Mouse (Mus musculus) lung, embryonic 14.5 days (tissue): ENCODE data around the gene Igfbp5. TPM values are rescaled to one million over a fixed set of nuclear protein-coding genes. Genes with fewer than 3 reads are reported as not detected.

ENCODE experiments used
- ATAC-seq: fragments of 200-750 bp; cut with Nextera tagmentation; 2 replicates; pipeline ENCODE4 v1.8.0; 2017; ENCODE audit warnings: mild to moderate bottlenecking, moderate TSS enrichment, moderate library complexity; ENCODE audit not compliant: insufficient read depth
- DNase-seq: peaks from one replicate; pipeline ENCODE4 v3.0.0-alpha.2; 2015
- H3K27ac ChIP-seq: fragments of 300-500 bp; sonication (generic); 2 replicates; pipeline ENCODE4 v1.5.1; 2014; ENCODE audit warnings: low read depth, mild to moderate bottlenecking, moderate library complexity
- H3K27me3 ChIP-seq: fragments of 300-500 bp; sonication (generic); 2 replicates; pipeline ENCODE4 v1.6.1; 2014; ENCODE audit warnings: low read length, control low read depth; ENCODE audit not compliant: insufficient read depth
- H3K36me3 ChIP-seq: fragments of 300-500 bp; sonication (generic); 2 replicates; pipeline ENCODE4 v1.6.1; 2014; ENCODE audit warnings: control low read depth; ENCODE audit not compliant: insufficient read depth
- H3K4me1 ChIP-seq: fragments of 300-500 bp; sonication (generic); 2 replicates; pipeline ENCODE4 v1.6.1; 2014; ENCODE audit warnings: antibody characterized with exemption, control low read depth; ENCODE audit not compliant: insufficient read depth
- H3K4me2 ChIP-seq: fragments of 300-500 bp; sonication (generic); 2 replicates; pipeline ENCODE4 v1.6.1; 2014; ENCODE audit warnings: mild to moderate bottlenecking
- H3K4me3 ChIP-seq: fragments of 300-500 bp; sonication (generic); 2 replicates; pipeline ENCODE4 v1.5.1; 2014; ENCODE audit warnings: low read depth, low read length
- H3K9ac ChIP-seq: fragments of 300-500 bp; sonication (generic); 2 replicates; pipeline ENCODE4 v1.6.1; 2014
- H3K9me3 ChIP-seq: fragments of 300-500 bp; sonication (generic); 2 replicates; pipeline ENCODE4 v1.6.1; 2016; ENCODE audit warnings: low read depth, low read length, control low read depth
- CTCF ChIP-seq: IDR thresholded peaks from 2 replicates; pipeline ENCODE4 v1.5.1; 2016; ENCODE audit warnings: antibody characterized with exemption, low read depth
- WGBS: fragments of 180-500 bp; shearing (Covaris S2); extraction: QIAGEN DNeasy Blood & Tissue Kit; methylation state at CpG from one replicate; pipeline ENCODE4 v1.1.7; 2014; 5-methylcytosine and 5-hydroxymethylcytosine counted together
- polyA plus RNA-seq: library from polyadenylated mRNA; unstranded; fragments of >200 nt; fragmentation: Nextera tagmentation; extraction: Ambion mirVana; gene quantifications from 2 replicates; pipeline ENCODE4 v1.2.1, GENCODE M21; 2014

Igfbp5 gene
- 48.5 and 51.8 TPM in 2 replicates for polyA plus RNA-seq

GRCm38 (mm10) chr1:72874287-72875211, at the start of gene Igfbp5:
Igfbp5 (minus strand) TSS chr1:72874884.
- no peak for TF ChIP-seq CTCF
- DNase-seq (peak; percentile 97), ATAC-seq (peak; percentile 57)
- peak within 1 kb of the TSS; percentile 93 for H3K27ac ChIP-seq
- no peaks in the 10 kb centered on the region for H3K36me3 ChIP-seq
- 1% methylated on average over 38 of the region's 38 CpGs for WGBS
- peak within 1 kb of the TSS; percentile 59 for H3K4me3 ChIP-seq
- peak within 1 kb of the TSS; percentile 87 for H3K4me2 ChIP-seq
- H3K4me1 ChIP-seq, result peaks cover 4% of the 10 kb centered on the region; the same call in 1 of the 2 replicates
- H3K9me3 ChIP-seq, result no peaks in the 10 kb centered on the region
- peak within 1 kb of the TSS; percentile 74 for H3K9ac ChIP-seq
- H3K27me3 ChIP-seq, result peaks cover 14% of the 10 kb centered on the region

DNA sequence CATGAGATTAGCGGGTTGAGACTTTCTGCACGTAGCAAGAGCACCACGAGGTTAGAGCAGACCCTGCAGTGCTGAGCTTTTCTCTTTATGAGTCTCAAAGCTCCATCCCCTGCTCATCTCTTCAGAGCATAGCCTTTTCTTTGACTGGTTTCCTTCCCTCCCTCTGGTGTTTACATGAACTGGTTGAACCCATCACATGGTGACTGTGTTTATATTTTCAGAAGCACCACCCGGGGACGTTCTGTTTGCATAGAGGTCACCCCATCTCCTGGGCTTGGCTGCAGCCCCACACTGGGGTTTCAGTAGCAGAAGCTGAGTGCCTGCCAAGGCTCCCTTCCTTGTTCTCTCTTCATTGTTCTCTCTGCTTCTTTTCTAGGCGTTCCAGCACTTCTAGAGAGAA, 40.1 kb upstream of the Igfbp5 start:
- Histone ChIP-seq H3K9me3 (no peaks in the 10 kb centered on the region), H3K4me2 (no peak overlapping the region), H3K27ac (peak overlapping the region; percentile 46), H3K4me3 (no peak overlapping the region), H3K9ac (no peak overlapping the region), H3K36me3 (no peaks in the 10 kb centered on the region), H3K4me1 (peaks cover 11% of the 10 kb centered on the region; the same call in 1 of the 2 replicates), H3K27me3 (no peaks in the 10 kb centered on the region)
- 0 out of 2 replicates have a peak, but pooled peaks have one; percentile 9 for TF ChIP-seq CTCF
- DNase-seq (peak; percentile 89), ATAC-seq (peak; percentile 89)
- WGBS, result 17% methylated on average over 6 of the region's 6 CpGs

- 61% methylated on average over 5 of the region's 5 CpGs for WGBS
- ATAC-seq, result peak; percentile 39; the same call in 1 of the 2 replicates
- no peak overlapping the region for H3K4me2 ChIP-seq
- DNase-seq, result peak; percentile 65
- no peaks in the 10 kb centered on the region for H3K27me3 ChIP-seq
- peak overlapping the region; percentile 25; the same call in 1 of the 2 replicates for H3K27ac ChIP-seq
- H3K36me3 ChIP-seq, result no peaks in the 10 kb centered on the region
- H3K9me3 ChIP-seq, result no peaks in the 10 kb centered on the region
- TF ChIP-seq CTCF, result no peak
- no peak overlapping the region for H3K4me3 ChIP-seq
- peaks cover 11% of the 10 kb centered on the region; the same call in 1 of the 2 replicates for H3K4me1 ChIP-seq
- no peak overlapping the region for H3K9ac ChIP-seq
These were observed 38.4 kb upstream of the Igfbp5 start for GRCm38 (mm10) chr1:72913073-72913472.

- no peak overlapping the region for H3K9ac ChIP-seq
- WGBS, result 86% methylated on average over 2 of the region's 2 CpGs
- no peak overlapping the region for H3K4me3 ChIP-seq
- no peak overlapping the region for H3K4me2 ChIP-seq
- no peaks in the 10 kb centered on the region for H3K9me3 ChIP-seq
- DNase-seq, result no peak
- no peak for ATAC-seq
- H3K27me3 ChIP-seq, result no peaks in the 10 kb centered on the region
- H3K27ac ChIP-seq, result no peak overlapping the region
- H3K4me1 ChIP-seq, result no peaks in the 10 kb centered on the region
- no peak for TF ChIP-seq CTCF
- H3K36me3 ChIP-seq, result no peaks in the 10 kb centered on the region
These were observed 21.1 kb upstream of the Igfbp5 start for GRCm38 (mm10) chr1:72895821-72896220.

DNA sequence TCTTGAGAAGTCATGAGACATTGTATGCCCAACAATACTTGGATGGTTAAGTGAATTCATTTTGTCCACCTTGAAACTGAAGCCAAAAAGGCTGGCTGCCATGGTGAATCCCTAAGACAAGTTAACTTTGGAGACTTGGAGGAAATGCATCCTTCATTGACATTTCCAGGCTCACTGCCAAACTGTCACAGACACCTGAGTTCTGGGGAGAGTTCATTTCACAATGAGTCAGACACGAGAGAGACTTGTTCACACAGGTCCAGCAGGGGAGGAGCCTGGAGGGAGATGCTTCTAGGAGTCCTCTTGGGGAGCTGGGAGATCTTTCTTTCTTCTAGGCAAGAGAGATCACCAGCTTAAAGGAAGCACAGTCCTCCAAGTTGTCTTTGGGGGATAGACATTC, 13.2 kb upstream of the Igfbp5 start:
- H3K4me3 ChIP-seq, result no peak overlapping the region
- peak; percentile 69 for DNase-seq
- TF ChIP-seq CTCF, result no peak
- 6% methylated on average over 1 of the region's 1 CpGs for WGBS
- no peaks in the 10 kb centered on the region for H3K9me3 ChIP-seq
- no peaks in the 10 kb centered on the region for H3K27me3 ChIP-seq
- no peak overlapping the region for H3K27ac ChIP-seq
- no peak overlapping the region for H3K4me2 ChIP-seq
- H3K4me1 ChIP-seq, result peaks cover 6% of the 10 kb centered on the region; the same call in 1 of the 2 replicates
- H3K9ac ChIP-seq, result no peak overlapping the region
- no peaks in the 10 kb centered on the region for H3K36me3 ChIP-seq
- no peak for ATAC-seq

GRCm38 (mm10) chr1:72885819-72886169, 11.1 kb upstream of the Igfbp5 start:
- H3K4me1 ChIP-seq, result peaks cover 6% of the 10 kb centered on the region; the same call in 1 of the 2 replicates
- H3K9ac ChIP-seq, result no peak overlapping the region
- no peaks in the 10 kb centered on the region for H3K27me3 ChIP-seq
- H3K36me3 ChIP-seq, result no peaks in the 10 kb centered on the region
- no peak overlapping the region for H3K4me3 ChIP-seq
- no peak overlapping the region for H3K27ac ChIP-seq
- peak; percentile 89 for DNase-seq
- WGBS, result 40% methylated on average over 7 of the region's 7 CpGs
- no peak for TF ChIP-seq CTCF
- H3K9me3 ChIP-seq, result no peaks in the 10 kb centered on the region
- H3K4me2 ChIP-seq, result no peak overlapping the region
- peak; percentile 93 for ATAC-seq

- no peak for TF ChIP-seq CTCF
- DNase-seq (peak; percentile 69), ATAC-seq (peak; percentile 87)
- H3K9ac ChIP-seq, result no peak overlapping the region
- no peaks in the 10 kb centered on the region for H3K36me3 ChIP-seq
- H3K4me3 ChIP-seq, result no peak overlapping the region
- no peak overlapping the region for H3K4me2 ChIP-seq
- no peaks in the 10 kb centered on the region for H3K9me3 ChIP-seq
- H3K27ac ChIP-seq, result no peak overlapping the region
- no peaks in the 10 kb centered on the region for H3K27me3 ChIP-seq
- peaks cover 6% of the 10 kb centered on the region; the same call in 1 of the 2 replicates for H3K4me1 ChIP-seq
- 65% methylated on average over 11 of the region's 11 CpGs for whole genome bisulfite sequencing
These were observed 10.6 kb upstream of the Igfbp5 start for GRCm38 (mm10) chr1:72885111-72885818.
